Mouse (Mus musculus): ENCODE results near the gene Cyp4a32.

DNA sequence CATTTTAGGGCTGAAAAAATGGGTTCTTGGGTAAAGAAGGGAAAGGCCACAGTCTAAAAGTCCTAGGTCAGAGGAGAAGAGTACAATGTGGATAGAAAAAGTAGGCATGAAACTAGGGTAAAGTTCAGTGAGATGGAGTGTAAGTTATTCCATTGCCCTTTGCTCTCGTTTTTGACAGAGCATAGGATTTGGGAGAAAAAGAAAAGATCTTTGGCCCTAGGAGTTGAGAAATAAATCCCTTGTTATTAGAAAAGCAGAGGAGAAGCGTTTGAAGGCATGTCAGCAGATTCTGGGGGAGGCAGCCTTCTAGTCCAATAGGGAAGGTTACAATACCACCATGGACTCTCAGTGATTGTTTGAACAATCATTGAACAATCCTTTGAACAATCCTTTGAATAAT is 45.3 kb upstream of the Cyp4a32 start:
- TF ChIP-seq CTCF (IDR thresholded peaks at IDR 0.05) (no peak), EP300 (IDR thresholded peaks at IDR 0.05; ENCODE audit: insufficient read depth, low read depth, low read length) (no peak), POLR2A (IDR thresholded peaks at IDR 0.05; ENCODE audit: insufficient read depth, low read depth, low read length) (no peak)

Measured in heart, adult 2 months (tissue).